Mouse (Mus musculus): ENCODE data around the gene Tekt5. TPM values are rescaled to one million over a fixed set of nuclear protein-coding genes. Genes with fewer than 3 reads are reported as not detected.
A peak's percentile ranks its signal among the peaks of the same experiment; 100 is the strongest.

The Tekt5 gene
- polyA plus RNA-seq (2015; fragmentation: Nextera tagmentation; extraction: Ambion mirVana), result 0.87 and 1.1 TPM in 2 replicates

- 0 out of 2 replicates have a peak, but pooled peaks cover 4% of the 10 kb centered on the region for H3K27me3 ChIP-seq
- peak within 1 kb of the TSS; percentile 72 for H3K4me2 ChIP-seq
- peak; percentile 45; the same call in 1 of the 2 replicates for ATAC-seq (replicated peaks; ENCODE audit: insufficient number of reproducible peaks, insufficient read depth, low FRiP score, low read depth)
- 0 out of 2 replicates have a peak within 1 kb of the TSS, but pooled peaks have one; percentile 5 for H3K9ac ChIP-seq
- H3K9me3 ChIP-seq (replicated peaks), result no peaks in the 10 kb centered on the region
- H3K4me3 ChIP-seq, result peak within 1 kb of the TSS; percentile 38
- no peaks in the 10 kb centered on the region for H3K36me3 ChIP-seq
- H3K4me1 ChIP-seq (replicated peaks), result peaks cover 6% of the 10 kb centered on the region
- H3K27ac ChIP-seq, result no peak within 1 kb of the TSS
- WGBS, result 9% methylated on average over 37 of the region's 37 CpGs
Observed at GRCm38 (mm10) chr16:10394699-10395540, at the start of gene Tekt5. Tekt5 (minus strand) TSS chr16:10395490.

DNA sequence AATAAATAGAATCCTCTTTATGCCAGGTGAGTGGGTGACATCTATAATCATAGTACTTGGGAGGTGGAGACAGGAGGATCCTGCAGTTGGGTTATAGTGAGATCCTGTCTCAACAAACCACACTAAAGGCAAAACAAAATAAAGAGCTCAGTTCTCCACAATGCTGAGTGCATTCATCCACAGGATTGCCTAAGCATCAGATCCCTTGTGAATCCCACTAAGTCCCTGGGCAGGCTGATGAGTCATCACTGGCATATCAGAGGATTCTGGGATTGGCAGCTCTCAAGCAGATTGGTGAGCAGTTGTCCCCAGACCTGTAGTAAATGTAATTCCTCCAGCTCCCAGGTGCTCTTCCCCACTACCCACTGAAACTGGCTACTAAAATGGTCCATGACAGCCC is 48.4 kb upstream of the Tekt5 start:
- no peak for ATAC-seq (replicated peaks; ENCODE audit: insufficient number of reproducible peaks, insufficient read depth, low FRiP score, low read depth)
- no peak overlapping the region for H3K9ac ChIP-seq
- H3K9me3 ChIP-seq (replicated peaks), result no peaks in the 10 kb centered on the region
- H3K4me1 ChIP-seq (replicated peaks), result peaks cover 14% of the 10 kb centered on the region; the same call in 1 of the 2 replicates
- H3K4me2 ChIP-seq, result no peak overlapping the region
- no peak overlapping the region for H3K4me3 ChIP-seq
- H3K27ac ChIP-seq, result no peak overlapping the region
- H3K27me3 ChIP-seq, result no peaks in the 10 kb centered on the region
- no peaks in the 10 kb centered on the region for H3K36me3 ChIP-seq

DNA sequence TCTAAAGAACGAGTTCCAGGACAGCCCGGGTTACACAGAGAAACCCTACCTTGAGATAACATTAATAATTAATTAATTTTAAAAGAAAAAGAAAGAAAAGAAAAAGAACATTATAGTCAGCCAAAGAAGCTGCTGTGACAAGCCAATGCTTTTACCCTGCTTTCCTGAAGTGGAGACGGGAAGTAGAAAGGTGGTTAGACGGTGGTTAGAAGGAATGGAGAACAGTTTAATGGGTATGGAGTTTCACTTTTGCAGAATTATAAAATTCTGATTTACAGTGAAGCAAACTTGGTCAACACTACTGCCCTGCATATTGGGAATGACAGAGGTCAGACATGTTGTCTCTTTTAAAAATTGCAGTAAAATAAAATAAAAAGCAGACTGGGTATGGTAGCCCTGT is 46.5 kb upstream of the Tekt5 start:
- no peaks in the 10 kb centered on the region for H3K36me3 ChIP-seq
- WGBS, result 82% methylated on average over 4 of the region's 4 CpGs
- H3K4me1 ChIP-seq (replicated peaks), result 0 out of 2 replicates have a peak, but pooled peaks cover 2% of the 10 kb centered on the region
- no peaks in the 10 kb centered on the region for H3K9me3 ChIP-seq (replicated peaks)
- no peaks in the 10 kb centered on the region for H3K27me3 ChIP-seq
- no peak overlapping the region for H3K27ac ChIP-seq
- ATAC-seq (replicated peaks; ENCODE audit: insufficient number of reproducible peaks, insufficient read depth, low FRiP score, low read depth), result no peak
- H3K9ac ChIP-seq, result no peak overlapping the region
- H3K4me2 ChIP-seq, result no peak overlapping the region
- H3K4me3 ChIP-seq, result no peak overlapping the region

- WGBS, result 85% methylated on average over 6 of the region's 6 CpGs
- H3K27ac ChIP-seq, result no peak overlapping the region
- ATAC-seq (replicated peaks; ENCODE audit: insufficient number of reproducible peaks, insufficient read depth, low FRiP score, low read depth), result no peak
Observed at GRCm38 (mm10) chr16:10441328-10441727, 46.0 kb upstream of the Tekt5 start.

DNA sequence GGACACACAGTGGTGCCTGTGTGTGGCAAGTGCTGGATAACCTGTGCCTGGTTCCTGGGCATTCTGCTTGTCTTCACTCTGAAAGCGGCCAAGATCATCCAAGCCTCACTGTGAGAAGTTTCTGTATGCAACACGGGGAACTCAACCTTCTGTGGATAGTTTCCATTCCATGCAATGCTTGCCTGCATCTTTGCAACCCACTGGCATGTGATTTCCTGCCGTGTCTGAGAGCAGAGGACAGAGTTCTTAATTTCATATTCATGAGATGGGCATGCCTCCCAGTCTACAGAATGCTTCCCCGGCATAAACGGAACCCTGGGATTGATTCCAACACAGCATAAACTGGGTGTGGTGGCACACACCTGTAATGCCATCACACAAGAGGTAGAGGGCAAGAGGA is 42.8 kb upstream of the Tekt5 start:
- Histone ChIP-seq H3K4me3 (no peak overlapping the region), H3K4me1 (replicated peaks) (no peaks in the 10 kb centered on the region), H3K9me3 (replicated peaks) (no peaks in the 10 kb centered on the region), H3K9ac (no peak overlapping the region), H3K27me3 (no peaks in the 10 kb centered on the region), H3K4me2 (no peak overlapping the region), H3K27ac (no peak overlapping the region), H3K36me3 (no peaks in the 10 kb centered on the region)
- ATAC-seq (replicated peaks; ENCODE audit: insufficient number of reproducible peaks, insufficient read depth, low FRiP score, low read depth), result no peak
- WGBS, result 82% methylated on average over 5 of the region's 5 CpGs

More at GRCm38 (mm10) chr16:10441328-10441727, 46.0 kb upstream of the Tekt5 start:
- no peaks in the 10 kb centered on the region for H3K9me3 ChIP-seq (replicated peaks)
- H3K4me3 ChIP-seq, result no peak overlapping the region
- H3K4me2 ChIP-seq, result no peak overlapping the region
- H3K36me3 ChIP-seq, result no peaks in the 10 kb centered on the region
- no peaks in the 10 kb centered on the region for H3K4me1 ChIP-seq (replicated peaks)
- H3K9ac ChIP-seq, result no peak overlapping the region
- no peaks in the 10 kb centered on the region for H3K27me3 ChIP-seq

DNA sequence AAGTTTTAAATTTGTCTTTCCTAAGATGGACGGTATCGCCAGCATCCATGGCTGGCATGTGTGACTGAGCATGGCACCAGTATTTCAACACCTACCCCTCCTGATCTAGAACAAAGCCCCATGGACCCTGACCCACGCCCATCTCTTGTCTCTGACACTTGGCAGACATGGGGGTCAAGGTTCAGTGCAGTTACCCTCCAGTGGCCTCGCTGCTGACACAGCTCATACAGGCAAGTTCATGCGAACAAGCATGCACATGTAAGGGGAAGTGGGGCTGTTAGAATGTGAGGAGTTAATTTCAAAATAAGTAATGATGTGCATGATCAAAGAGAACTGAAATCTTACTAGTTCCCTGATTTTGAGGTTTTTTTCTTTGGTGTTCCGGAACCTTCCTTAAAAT is 40.9 kb upstream of the Tekt5 start:
- ATAC-seq (replicated peaks; ENCODE audit: insufficient number of reproducible peaks, insufficient read depth, low FRiP score, low read depth), result no peak
- H3K27me3 ChIP-seq, result no peaks in the 10 kb centered on the region
- no peaks in the 10 kb centered on the region for H3K4me1 ChIP-seq (replicated peaks)
- H3K4me2 ChIP-seq, result no peak overlapping the region
- no peaks in the 10 kb centered on the region for H3K9me3 ChIP-seq (replicated peaks)
- WGBS, result 75% methylated on average over 6 of the region's 6 CpGs
- no peak overlapping the region for H3K27ac ChIP-seq
- H3K9ac ChIP-seq, result no peak overlapping the region
- no peaks in the 10 kb centered on the region for H3K36me3 ChIP-seq
- H3K4me3 ChIP-seq, result no peak overlapping the region

DNA sequence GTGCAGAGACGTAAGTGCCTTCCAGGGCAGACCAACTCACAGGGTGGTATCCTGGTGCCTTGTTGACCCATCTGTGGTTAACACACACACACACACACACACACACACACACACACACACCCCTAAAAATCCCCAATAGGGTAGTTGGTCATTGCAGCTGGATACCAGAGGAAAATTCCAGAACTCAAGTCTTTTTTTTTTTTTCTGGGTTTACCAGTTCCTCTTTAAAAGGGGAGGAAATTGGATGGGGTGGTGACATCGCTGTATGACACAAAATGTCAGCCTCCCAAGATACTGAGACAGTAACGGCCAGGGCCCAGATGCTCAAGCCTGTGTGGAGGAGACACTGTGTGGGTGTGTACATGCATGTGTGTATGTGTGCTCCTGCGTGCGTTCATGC is 38.1 kb upstream of the Tekt5 start:
- Histone ChIP-seq H3K36me3 (no peaks in the 10 kb centered on the region), H3K4me1 (replicated peaks) (no peaks in the 10 kb centered on the region), H3K27ac (no peak overlapping the region), H3K9ac (no peak overlapping the region), H3K4me2 (no peak overlapping the region), H3K27me3 (no peaks in the 10 kb centered on the region), H3K4me3 (no peak overlapping the region), H3K9me3 (replicated peaks) (no peaks in the 10 kb centered on the region)
- WGBS, result 73% methylated on average over 5 of the region's 5 CpGs
- ATAC-seq (replicated peaks; ENCODE audit: insufficient number of reproducible peaks, insufficient read depth, low FRiP score, low read depth), result no peak

- WGBS, result 82% methylated on average over 4 of the region's 4 CpGs
- ATAC-seq (replicated peaks; ENCODE audit: insufficient number of reproducible peaks, insufficient read depth, low FRiP score, low read depth), result no peak
- H3K4me1 ChIP-seq (replicated peaks), result no peaks in the 10 kb centered on the region
Observed at GRCm38 (mm10) chr16:10432387-10432786, 37.1 kb upstream of the Tekt5 start.

GRCm38 (mm10) chr16:10431911-10432310 is 36.6 kb upstream of the Tekt5 start:
- H3K4me2 ChIP-seq, result no peak overlapping the region
- no peaks in the 10 kb centered on the region for H3K27me3 ChIP-seq
- H3K9me3 ChIP-seq (replicated peaks), result no peaks in the 10 kb centered on the region
- ATAC-seq (replicated peaks; ENCODE audit: insufficient number of reproducible peaks, insufficient read depth, low FRiP score, low read depth), result no peak
- no peak overlapping the region for H3K4me3 ChIP-seq
- WGBS, result 72% methylated on average over 1 of the region's 1 CpGs
- no peak overlapping the region for H3K27ac ChIP-seq
- no peaks in the 10 kb centered on the region for H3K36me3 ChIP-seq
- no peak overlapping the region for H3K9ac ChIP-seq
- no peaks in the 10 kb centered on the region for H3K4me1 ChIP-seq (replicated peaks)

More at GRCm38 (mm10) chr16:10432387-10432786, 37.1 kb upstream of the Tekt5 start:
- H3K27me3 ChIP-seq, result no peaks in the 10 kb centered on the region
- no peaks in the 10 kb centered on the region for H3K9me3 ChIP-seq (replicated peaks)
- no peak overlapping the region for H3K9ac ChIP-seq
- no peaks in the 10 kb centered on the region for H3K36me3 ChIP-seq
- no peak overlapping the region for H3K4me2 ChIP-seq
- H3K27ac ChIP-seq, result no peak overlapping the region
- no peak overlapping the region for H3K4me3 ChIP-seq

- Histone ChIP-seq H3K4me1 (replicated peaks) (no peaks in the 10 kb centered on the region), H3K4me3 (no peak overlapping the region), H3K36me3 (peaks cover 78% of the 10 kb centered on the region), H3K27ac (no peak overlapping the region), H3K9ac (no peak overlapping the region), H3K9me3 (replicated peaks) (no peaks in the 10 kb centered on the region), H3K4me2 (no peak overlapping the region), H3K27me3 (no peaks in the 10 kb centered on the region)
- no peak for ATAC-seq (replicated peaks; ENCODE audit: insufficient number of reproducible peaks, insufficient read depth, low FRiP score, low read depth)
- 93% methylated on average over 9 of the region's 9 CpGs for WGBS
Observed at GRCm38 (mm10) chr16:10420447-10421054, 25.3 kb upstream of the Tekt5 start.

DNA sequence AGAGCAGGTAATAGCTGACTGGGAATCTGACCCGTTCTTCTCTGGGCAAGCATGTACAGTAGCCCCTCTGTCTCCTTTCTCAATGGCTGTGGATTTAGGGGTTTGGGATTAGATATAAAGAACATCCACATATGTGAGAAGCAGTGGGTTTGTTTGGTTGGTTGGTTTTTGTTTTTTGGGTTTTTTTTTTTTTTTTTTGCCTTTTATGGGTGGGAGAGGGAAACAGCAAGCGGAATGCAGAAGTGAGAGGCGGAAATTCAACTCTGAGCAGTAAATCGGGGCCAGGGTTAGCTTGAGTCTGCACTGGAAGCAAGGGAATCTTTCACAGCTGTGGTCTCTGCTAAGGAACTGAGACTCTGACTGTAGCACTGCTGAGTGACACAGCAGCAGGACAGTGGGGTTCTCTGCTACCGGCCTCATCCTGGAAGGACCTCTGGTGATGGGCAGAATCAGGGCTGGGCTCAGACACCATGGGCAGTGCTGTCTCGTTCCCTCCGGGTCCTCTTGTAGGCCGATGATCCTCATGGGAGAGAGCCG is 22.5 kb upstream of the Tekt5 start:
- Histone ChIP-seq H3K4me2 (no peak overlapping the region), H3K36me3 (peaks cover 69% of the 10 kb centered on the region), H3K4me3 (no peak overlapping the region), H3K4me1 (replicated peaks) (peaks cover 3% of the 10 kb centered on the region), H3K27me3 (no peaks in the 10 kb centered on the region), H3K9ac (no peak overlapping the region), H3K9me3 (replicated peaks) (no peaks in the 10 kb centered on the region), H3K27ac (no peak overlapping the region)
- ATAC-seq (replicated peaks; ENCODE audit: insufficient number of reproducible peaks, insufficient read depth, low FRiP score, low read depth), result no peak
- WGBS, result 92% methylated on average over 9 of the region's 9 CpGs
